Mouse (Mus musculus) v-Abl transformed pro-B cells (cell line): Measurements from ENCODE around the gene Fkbp7.

Experiments used
- in situ Hi-C, 2 experiments: fragments of 400-800 bp; cut with MboI; formaldehyde crosslinking; loops; one replicate each; pipeline ENCODE4 v1.15.1; 2025; ENCODE audit not compliant: unreplicated experiment in 2 of 2

Gene Fkbp7

GRCm38 (mm10) chr2:76618078-76618477, 54.8 kb downstream of the Fkbp7 start:
- in situ Hi-C loops: no loop called here
